Mouse (Mus musculus): ENCODE results near the gene Aasdh. TPM values are rescaled to one million over a fixed set of nuclear protein-coding genes. Genes with fewer than 3 reads are reported as not detected.

Gene Aasdh
- 20.5 and 22.5 TPM in 2 replicates for polyA plus RNA-seq (2016; fragmentation: Nextera tagmentation; extraction: Ambion mirVana)

DNA sequence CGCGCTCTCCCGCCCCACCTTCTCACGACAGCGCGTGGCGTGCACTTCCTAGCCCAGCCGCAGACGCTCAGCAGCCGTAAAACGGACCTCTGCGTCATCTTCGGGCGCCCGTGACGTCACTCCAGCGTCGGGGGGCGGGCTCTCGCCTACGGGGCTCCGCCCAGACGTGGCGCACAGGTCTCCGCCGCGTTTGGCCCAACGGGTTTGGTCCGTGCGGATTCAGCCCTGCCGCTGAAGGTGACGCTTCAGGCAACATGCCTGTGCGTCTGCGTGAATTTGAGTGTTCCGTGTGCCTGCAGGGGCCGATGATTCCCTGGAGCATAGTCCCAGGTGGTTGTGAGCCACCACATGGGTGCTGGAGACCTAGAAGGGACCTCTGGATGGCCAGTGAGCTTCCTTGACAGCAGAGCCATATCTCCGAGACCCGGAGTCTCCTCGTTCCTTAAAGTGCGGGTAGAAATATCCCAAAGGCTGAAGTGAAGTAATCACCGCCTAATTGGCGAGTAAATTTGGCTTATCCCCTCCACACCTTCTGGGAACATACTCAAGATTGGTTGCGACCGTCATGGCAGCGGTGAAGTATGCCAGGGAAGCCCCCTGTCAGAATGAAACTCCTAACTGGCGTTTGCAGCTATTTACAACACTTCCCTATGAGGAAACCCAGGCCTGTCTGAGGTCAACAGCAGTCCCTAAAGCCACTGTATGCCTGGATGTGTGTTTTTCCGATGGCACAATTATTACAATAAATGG is at the start of gene Aasdh:
Gene Aasdh, minus strand, starts transcription at position 110 of the 750 bp plus-strand sequence.
- Histone ChIP-seq H3K9me3 (no peaks in the 10 kb centered on the region), H3K27me3 (no peaks in the 10 kb centered on the region), H3K4me2 (peak within 1 kb of the TSS; percentile 64), H3K4me1 (0 out of 2 replicates have a peak, but pooled peaks cover 7% of the 10 kb centered on the region), H3K36me3 (replicated peaks) (no peaks in the 10 kb centered on the region), H3K4me3 (replicated peaks) (peak within 1 kb of the TSS; percentile 71), H3K9ac (peak within 1 kb of the TSS; percentile 80), H3K27ac (peak within 1 kb of the TSS; percentile 84)
- peak; percentile 99 for ATAC-seq (ENCODE audit: low FRiP score)
- under 1% methylated on average over 47 of the region's 47 CpGs for WGBS

DNA sequence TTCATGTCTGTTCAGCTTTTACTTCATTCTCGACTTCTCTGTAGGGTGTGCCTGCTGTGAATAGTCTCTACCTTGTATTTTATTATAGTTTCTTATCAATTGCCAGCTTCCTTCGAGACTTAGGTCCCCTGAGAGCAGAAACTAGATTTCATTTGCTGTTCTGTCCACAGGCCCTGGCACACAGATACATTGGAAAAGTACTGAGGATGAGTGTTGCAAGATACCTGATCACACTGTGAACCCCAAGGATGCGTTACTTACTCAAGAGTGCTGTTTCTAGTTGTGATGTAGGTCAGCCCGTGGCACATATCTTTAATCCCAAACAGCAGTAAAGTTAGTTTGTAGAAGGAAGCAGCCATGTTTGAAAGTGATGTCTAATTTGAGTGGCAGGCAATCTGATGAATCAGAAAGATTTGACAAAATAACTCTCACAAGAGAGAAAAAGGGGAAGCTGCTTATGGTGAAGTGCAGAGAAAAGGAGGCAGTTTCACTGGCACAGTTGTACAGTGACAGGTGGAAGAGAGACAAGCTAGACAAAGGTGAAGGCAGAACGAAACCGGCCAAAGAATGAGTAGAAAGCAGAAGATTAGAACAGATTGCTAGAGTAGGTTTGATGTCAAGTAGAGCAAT is 49.1 kb upstream of the Aasdh start:
- WGBS: 88% methylated on average over 6 of the region's 6 CpGs

DNA sequence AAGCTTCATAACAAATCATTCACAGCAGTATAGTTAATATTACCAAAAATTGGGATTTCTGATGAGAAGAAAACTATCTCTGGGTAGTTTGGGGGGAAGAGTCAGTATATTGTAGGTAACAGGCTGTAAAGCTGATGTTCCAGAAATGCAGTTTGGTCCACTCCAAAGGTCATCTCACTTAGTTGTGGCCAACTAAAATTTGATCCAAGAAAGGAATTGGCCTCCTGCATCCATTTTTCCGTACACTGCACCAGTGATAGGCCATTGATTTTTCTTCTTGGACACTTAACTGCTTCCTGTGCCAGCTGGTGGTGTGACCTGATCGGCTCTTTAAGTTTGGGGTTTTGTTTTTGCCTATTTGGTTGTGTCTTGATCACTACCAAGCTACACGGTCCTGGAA is 48.5 kb upstream of the Aasdh start:
- H3K27ac ChIP-seq: no peak overlapping the region
- H3K4me1 ChIP-seq: peaks cover 35% of the 10 kb centered on the region
- no peak overlapping the region; the same call in 1 of the 2 replicates for H3K4me2 ChIP-seq
- no peaks in the 10 kb centered on the region for H3K9me3 ChIP-seq
- peaks cover 29% of the 10 kb centered on the region for H3K36me3 ChIP-seq (replicated peaks)
- H3K9ac ChIP-seq: no peak overlapping the region
- no peak for ATAC-seq (ENCODE audit: low FRiP score)
- WGBS: 89% methylated on average over 3 of the region's 3 CpGs
- no peaks in the 10 kb centered on the region for H3K27me3 ChIP-seq
- H3K4me3 ChIP-seq (replicated peaks): no peak overlapping the region

More for the DNA sequence above, 49.1 kb upstream of the Aasdh start:
- Histone ChIP-seq H3K27ac (no peak overlapping the region), H3K9ac (no peak overlapping the region), H3K4me3 (replicated peaks) (no peak overlapping the region), H3K9me3 (no peaks in the 10 kb centered on the region), H3K4me2 (no peak overlapping the region), H3K27me3 (no peaks in the 10 kb centered on the region), H3K4me1 (peaks cover 34% of the 10 kb centered on the region), H3K36me3 (replicated peaks) (peaks cover 31% of the 10 kb centered on the region)
- no peak for ATAC-seq (ENCODE audit: low FRiP score)

DNA sequence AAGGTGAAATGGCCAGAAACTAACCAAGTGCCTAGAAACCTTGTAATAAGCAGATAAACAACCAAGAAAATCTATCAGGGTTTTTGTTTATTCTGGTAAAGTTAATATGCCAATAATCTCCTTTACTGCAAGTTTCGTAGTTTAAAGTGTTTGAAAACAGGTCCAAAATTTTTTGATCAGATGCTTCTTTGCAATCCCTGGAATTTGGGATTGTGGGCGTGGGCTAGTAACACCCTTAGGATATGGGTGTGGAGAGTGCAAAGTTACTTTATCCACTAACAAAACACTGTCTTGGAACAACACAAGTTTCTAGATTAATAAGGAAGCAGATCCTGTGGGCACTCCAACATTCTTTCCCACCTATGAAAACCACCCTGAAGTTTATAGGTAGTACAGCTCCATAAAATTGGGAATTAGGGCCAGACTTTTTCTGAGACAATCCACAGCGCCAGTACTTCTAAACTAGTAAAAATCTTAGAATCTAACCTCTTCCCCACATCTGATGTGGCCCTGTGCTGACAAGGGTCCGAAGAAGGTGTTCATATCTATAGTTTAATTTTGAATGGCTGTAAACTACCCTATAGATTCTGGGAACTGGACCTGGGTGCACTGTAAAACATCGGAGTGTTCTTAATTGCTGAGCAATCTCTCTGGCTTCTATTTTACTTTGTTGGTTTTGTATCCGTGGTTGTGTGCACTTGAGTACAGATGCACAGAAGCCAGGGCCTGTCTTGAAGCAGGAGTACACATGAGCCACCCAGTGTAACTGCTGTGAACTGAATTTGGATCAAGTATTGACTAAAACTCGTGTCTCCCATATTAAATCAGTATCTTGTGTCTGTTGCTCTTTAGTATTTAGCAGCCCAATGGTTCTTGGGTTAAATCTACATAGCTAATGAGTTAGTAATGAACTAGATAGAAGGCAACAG is 47.1 kb upstream of the Aasdh start:
- no peaks in the 10 kb centered on the region for H3K27me3 ChIP-seq
- H3K36me3 ChIP-seq (replicated peaks): peaks cover 26% of the 10 kb centered on the region
- 19% methylated on average over 7 of the region's 7 CpGs for WGBS

DNA sequence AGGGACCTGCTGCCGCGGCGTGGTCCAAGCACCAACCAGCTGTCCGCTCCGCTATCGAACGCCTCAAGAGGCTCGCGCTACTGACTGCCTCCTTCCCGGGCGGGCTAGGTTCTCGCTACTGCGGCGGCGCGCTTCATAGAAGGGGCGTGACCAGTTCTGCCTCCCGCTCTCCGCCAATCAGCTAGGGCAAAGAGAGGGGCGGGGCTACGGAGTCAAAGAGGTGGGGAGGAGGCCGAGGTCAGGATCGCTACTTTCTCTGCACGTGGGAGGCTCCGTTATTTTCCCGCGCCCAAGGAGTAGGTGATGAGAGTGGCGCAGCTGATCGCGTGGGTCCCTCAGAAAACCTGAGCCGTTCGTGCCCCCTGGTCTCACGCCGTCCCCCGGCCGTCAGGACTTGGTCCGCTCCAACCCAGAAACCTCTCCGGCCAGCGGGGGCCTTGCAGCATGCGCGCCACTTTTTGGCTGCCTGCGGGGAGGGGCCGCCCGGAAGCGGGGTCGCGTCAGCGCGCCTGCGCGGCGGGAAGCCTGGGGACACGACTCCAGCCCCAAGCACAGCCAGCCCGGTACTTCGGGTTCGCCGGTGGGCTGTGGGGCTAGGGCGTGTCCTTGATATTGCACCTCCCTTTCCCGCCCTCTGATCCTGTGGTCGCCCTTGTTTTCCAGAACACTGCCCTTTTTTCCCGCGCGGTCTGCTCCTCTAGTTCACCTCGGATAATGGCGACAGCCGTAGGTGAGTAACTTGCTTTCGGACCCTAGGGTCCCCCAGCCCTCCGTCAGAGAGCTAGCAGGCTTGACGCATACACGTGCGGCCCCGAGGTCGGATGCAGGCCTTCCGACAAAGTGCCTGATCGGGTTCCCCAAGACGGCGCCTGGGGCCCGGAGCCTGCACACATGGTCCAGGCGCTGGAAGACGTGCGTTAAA is 46.1 kb upstream of the Aasdh start, which contains the start of the genes Paics and Ppat:
Gene Paics, plus strand, starts transcription at position 202 of the 922 bp plus-strand sequence.
Gene Ppat, minus strand, starts transcription at position 473 of the 922 bp plus-strand sequence.
- ATAC-seq (ENCODE audit: low FRiP score): peak; percentile 97
- no peaks in the 10 kb centered on the region for H3K9me3 ChIP-seq
- peak within 1 kb of the TSS; percentile 78 for H3K9ac ChIP-seq
- peak within 1 kb of the TSS; percentile 82 for H3K4me2 ChIP-seq
- H3K4me3 ChIP-seq (replicated peaks): peak within 1 kb of the TSS; percentile 77
- under 1% methylated on average over 80 of the region's 81 CpGs for WGBS
- H3K27me3 ChIP-seq: no peaks in the 10 kb centered on the region
- peaks cover 42% of the 10 kb centered on the region for H3K4me1 ChIP-seq
- H3K36me3 ChIP-seq (replicated peaks): peaks cover 18% of the 10 kb centered on the region
- H3K27ac ChIP-seq: peak within 1 kb of the TSS; percentile 90

More for the DNA sequence above, 47.1 kb upstream of the Aasdh start:
- H3K9ac ChIP-seq: peak overlapping the region; percentile 78
- no peaks in the 10 kb centered on the region for H3K9me3 ChIP-seq
- peak overlapping the region; percentile 77 for H3K4me3 ChIP-seq (replicated peaks)
- H3K4me2 ChIP-seq: peak overlapping the region; percentile 82
- H3K4me1 ChIP-seq: peaks cover 41% of the 10 kb centered on the region
- peak overlapping the region; percentile 90; the same call in 1 of the 2 replicates for H3K27ac ChIP-seq
- no peak for ATAC-seq (ENCODE audit: low FRiP score)

DNA sequence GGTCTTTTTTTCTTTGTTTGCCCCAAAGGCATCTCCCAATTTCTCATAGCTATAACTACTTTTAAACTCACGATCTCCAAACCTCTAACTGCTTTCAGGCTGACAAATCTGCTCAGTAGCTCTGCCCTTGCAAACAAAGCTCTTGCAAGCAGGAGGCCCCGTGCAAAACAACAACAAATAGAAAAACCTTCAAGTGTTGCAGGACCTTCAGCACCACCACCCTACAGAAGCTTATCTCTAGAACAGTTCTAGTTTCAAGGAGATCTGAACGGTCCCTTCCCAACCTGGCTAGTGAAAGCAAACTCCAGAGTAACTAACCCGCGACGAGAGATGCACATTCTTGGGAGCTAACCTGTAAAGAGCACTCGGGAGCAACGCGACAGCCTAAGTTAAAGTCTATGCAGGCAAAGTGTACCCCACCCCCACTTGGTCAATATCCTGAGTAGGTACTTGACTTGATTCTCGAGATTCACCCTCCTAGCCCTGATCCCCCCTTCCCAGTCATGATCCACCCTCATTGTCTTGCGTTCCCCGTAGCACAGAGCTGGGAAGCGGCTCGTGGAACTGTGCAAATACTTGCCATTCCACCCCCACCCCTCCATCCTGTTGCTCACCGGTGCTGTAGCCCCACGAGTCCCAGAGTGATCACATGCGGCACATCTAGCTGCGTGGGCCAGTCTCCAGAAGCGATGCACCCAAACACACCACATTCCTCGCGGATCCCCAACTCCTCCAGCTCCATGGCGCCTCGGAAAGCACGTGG is 45.2 kb upstream of the Aasdh start:
- Histone ChIP-seq H3K4me1 (peaks cover 45% of the 10 kb centered on the region), H3K27ac (peak overlapping the region; percentile 90), H3K9me3 (no peaks in the 10 kb centered on the region), H3K27me3 (no peaks in the 10 kb centered on the region), H3K36me3 (replicated peaks) (peaks cover 15% of the 10 kb centered on the region), H3K4me2 (peak overlapping the region; percentile 82), H3K9ac (peak overlapping the region; percentile 75), H3K4me3 (replicated peaks) (peak overlapping the region; percentile 77)
- peak; percentile 66 for ATAC-seq (ENCODE audit: low FRiP score)
- WGBS: under 1% methylated on average over 24 of the region's 24 CpGs

DNA sequence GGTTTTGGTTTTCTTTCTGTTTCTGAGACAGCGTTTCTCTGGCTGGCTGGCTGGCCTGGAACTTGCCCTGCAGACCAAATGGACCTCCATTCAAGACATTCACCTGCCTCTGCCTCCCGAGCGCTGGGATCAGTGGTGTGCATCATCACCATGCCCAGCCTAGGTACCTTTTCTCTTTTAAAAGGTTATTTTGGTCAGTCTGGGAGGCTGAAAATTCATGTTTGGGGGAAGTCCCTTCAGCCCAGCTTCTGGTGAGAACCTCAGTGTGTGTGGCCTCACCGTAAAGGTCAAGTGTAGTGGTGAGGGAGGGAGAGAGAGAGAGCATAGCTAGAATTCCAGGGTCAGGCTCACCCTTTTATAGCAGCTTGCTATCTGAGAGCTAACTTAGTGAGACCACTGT is 42.4 kb upstream of the Aasdh start:
- H3K9ac ChIP-seq: no peak overlapping the region
- no peaks in the 10 kb centered on the region for H3K27me3 ChIP-seq
- H3K36me3 ChIP-seq (replicated peaks): peaks cover 21% of the 10 kb centered on the region; the same call in 1 of the 2 replicates
- WGBS: 95% methylated on average over 4 of the region's 4 CpGs
- no peak overlapping the region for H3K27ac ChIP-seq
- H3K9me3 ChIP-seq: no peaks in the 10 kb centered on the region
- H3K4me3 ChIP-seq (replicated peaks): no peak overlapping the region
- H3K4me2 ChIP-seq: no peak overlapping the region
- ATAC-seq (ENCODE audit: low FRiP score): no peak
- peaks cover 39% of the 10 kb centered on the region for H3K4me1 ChIP-seq

DNA sequence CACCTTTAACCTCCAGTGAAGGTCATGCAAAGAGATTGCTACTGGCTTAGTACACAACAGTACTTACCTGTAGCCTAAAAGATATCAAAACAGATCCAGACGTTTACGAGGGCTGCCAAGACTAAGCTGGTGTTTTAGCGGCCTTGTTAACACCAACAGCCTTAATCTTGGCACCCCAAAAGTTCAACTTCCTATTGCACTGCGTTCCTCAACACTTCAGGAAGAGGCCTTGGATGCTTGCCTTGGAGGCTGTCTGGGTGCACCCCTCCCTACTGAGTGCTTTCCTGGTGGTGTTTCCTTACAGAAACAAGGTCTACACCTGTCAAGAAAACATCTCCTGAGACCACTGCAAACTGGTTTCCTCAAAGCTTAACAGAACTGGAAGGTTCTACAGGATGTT is 41.8 kb upstream of the Aasdh start:
- ATAC-seq (ENCODE audit: low FRiP score): no peak
- WGBS: 94% methylated on average over 4 of the region's 4 CpGs
- no peaks in the 10 kb centered on the region for H3K9me3 ChIP-seq
- H3K4me3 ChIP-seq (replicated peaks): no peak overlapping the region
- H3K27me3 ChIP-seq: no peaks in the 10 kb centered on the region
- H3K4me1 ChIP-seq: peaks cover 33% of the 10 kb centered on the region
- H3K27ac ChIP-seq: no peak overlapping the region
- H3K4me2 ChIP-seq: no peak overlapping the region
- H3K36me3 ChIP-seq (replicated peaks): peaks cover 21% of the 10 kb centered on the region; the same call in 1 of the 2 replicates
- H3K9ac ChIP-seq: no peak overlapping the region

DNA sequence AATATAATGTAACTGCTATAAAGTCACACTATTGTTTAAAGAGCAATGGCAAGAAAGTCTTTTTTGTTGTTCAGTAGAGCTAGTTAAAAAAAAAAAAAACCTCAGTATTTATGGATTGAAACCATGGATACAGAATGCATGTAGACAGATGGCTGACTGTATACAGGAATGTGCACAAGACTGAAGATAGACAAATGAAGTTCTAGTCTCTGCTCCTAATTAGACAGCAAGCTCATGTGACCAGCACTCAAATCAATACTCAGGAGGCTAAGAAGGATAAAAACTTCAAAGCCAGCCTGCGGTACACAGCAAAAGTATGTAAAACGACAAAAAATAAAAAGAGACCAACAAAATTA is 40.3 kb upstream of the Aasdh start:
- no peak overlapping the region for H3K27ac ChIP-seq
- peaks cover 30% of the 10 kb centered on the region for H3K4me1 ChIP-seq
- H3K36me3 ChIP-seq (replicated peaks): peaks cover 23% of the 10 kb centered on the region
- no peaks in the 10 kb centered on the region for H3K9me3 ChIP-seq
- WGBS: 65% methylated on average over 2 of the region's 2 CpGs
- H3K4me3 ChIP-seq (replicated peaks): no peak overlapping the region
- ATAC-seq (ENCODE audit: low FRiP score): no peak
- H3K4me2 ChIP-seq: no peak overlapping the region
- H3K9ac ChIP-seq: no peak overlapping the region
- no peaks in the 10 kb centered on the region for H3K27me3 ChIP-seq

DNA sequence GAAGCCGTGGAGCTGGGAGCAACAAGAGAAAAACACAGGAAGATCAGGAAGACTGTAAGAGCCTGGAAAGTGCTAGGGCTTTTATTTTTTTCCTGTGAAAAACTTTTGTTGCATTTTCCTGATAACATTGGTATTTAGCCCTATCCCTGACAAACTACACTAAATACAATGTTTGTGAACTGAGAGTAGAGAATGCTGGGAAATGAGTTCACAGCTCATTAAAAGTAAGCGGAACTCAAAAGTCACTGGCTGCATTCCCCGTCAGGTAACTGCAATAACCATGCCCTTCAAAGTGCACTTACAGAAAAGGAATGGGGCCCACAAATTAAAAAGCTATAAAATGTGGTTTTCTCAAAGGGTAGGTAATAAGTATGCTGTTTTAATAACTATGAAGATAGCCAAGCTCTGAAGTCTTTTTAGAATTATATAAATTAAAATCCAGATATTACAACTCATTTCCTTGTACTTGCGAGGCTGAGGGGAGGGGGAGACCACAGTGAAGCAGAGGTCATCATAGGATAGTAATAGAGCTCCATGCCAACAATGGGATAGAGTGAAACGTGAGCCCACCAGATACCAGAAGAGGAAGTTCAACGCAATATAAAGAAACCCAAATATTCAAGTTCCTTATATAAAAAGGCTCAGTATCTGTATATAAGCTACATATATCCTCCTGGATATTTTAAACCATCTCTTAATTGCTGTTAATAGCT is 39.8 kb upstream of the Aasdh start:
- Histone ChIP-seq H3K4me2 (no peak overlapping the region), H3K27me3 (no peaks in the 10 kb centered on the region), H3K4me3 (replicated peaks) (no peak overlapping the region), H3K9ac (no peak overlapping the region), H3K9me3 (no peaks in the 10 kb centered on the region), H3K27ac (no peak overlapping the region), H3K4me1 (peaks cover 25% of the 10 kb centered on the region), H3K36me3 (replicated peaks) (peaks cover 28% of the 10 kb centered on the region)
- 78% methylated on average over 6 of the region's 6 CpGs for WGBS
- no peak for ATAC-seq (ENCODE audit: low FRiP score)

Measured in forebrain, embryonic 12.5 days (tissue).